Mouse (Mus musculus) hindbrain, embryonic 10.5 days (tissue): ENCODE measurements at regions not wholly inside any gene's neighbourhood (a gene's known extent, or its start where the extent isn't known, plus 50 kb on each side); places are given as distances from the start of the nearest gene placed in this dataset.
A peak's percentile ranks its signal among the peaks of the same experiment; 100 is the strongest.

Source experiments
- DNase-seq: peaks from one replicate; pipeline ENCODE4 v3.0.0-alpha.2; 2017; ENCODE audit warnings: low spot score
- H3K27ac ChIP-seq: fragments of 300-500 bp; sonication (generic); 2 replicates; pipeline ENCODE4 v1.5.1; 2016; ENCODE audit warnings: mild to moderate bottlenecking, moderate library complexity
- H3K27me3 ChIP-seq: fragments of 300-500 bp; sonication (generic); 2 replicates; pipeline ENCODE4 v1.6.1; 2016; ENCODE audit warnings: mild to moderate bottlenecking; ENCODE audit not compliant: poor library complexity, insufficient read depth, severe bottlenecking
- H3K36me3 ChIP-seq: fragments of 300-500 bp; sonication (generic); 2 replicates; pipeline ENCODE4 v1.6.1; 2016; ENCODE audit warnings: mild to moderate bottlenecking, moderate library complexity
- H3K4me1 ChIP-seq: fragments of 300-500 bp; sonication (generic); replicated peaks from 2 replicates; pipeline ENCODE4 v1.6.1; 2016; ENCODE audit warnings: mild to moderate bottlenecking
- H3K4me3 ChIP-seq: fragments of 300-500 bp; sonication (generic); 2 replicates; pipeline ENCODE4 v1.5.1; 2016; ENCODE audit warnings: mild to moderate bottlenecking, moderate library complexity
- H3K9me3 ChIP-seq: fragments of 300-500 bp; sonication (generic); 2 replicates; pipeline ENCODE4 v1.6.1; 2016; ENCODE audit warnings: mild to moderate bottlenecking, moderate library complexity
- WGBS: fragments of 180-500 bp; shearing (Covaris S2); methylation state at CpG from one replicate; pipeline ENCODE4 v1.1.7; 2016; 5-methylcytosine and 5-hydroxymethylcytosine counted together

DNA sequence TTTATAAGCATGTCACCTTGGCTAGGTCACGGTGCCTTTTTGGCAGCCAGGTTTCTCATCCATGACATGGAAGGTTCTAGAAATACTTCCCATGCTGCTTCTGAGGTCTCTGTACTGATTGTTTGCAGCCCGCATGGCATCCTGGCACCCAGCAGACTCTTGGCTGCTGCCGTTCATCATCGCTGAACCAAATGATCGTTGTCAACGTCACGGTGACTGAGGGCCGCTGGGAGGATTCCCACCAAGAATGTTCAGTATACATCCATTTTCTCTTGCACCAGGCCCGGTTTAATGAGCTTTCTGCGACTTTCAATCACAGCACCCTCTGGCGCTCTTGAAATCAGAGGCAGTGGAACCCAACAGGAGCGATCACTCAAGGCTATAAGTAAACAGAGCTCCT is 448.1 kb downstream of the Cdh26 start:
- Histone ChIP-seq H3K9me3 (no peaks in the 10 kb centered on the region), H3K36me3 (no peaks in the 10 kb centered on the region), H3K4me1 (no peaks in the 10 kb centered on the region), H3K27ac (no peak overlapping the region), H3K4me3 (no peak overlapping the region), H3K27me3 (no peaks in the 10 kb centered on the region)
- DNase-seq, result no peak
- 95% methylated on average over 12 of the region's 12 CpGs for WGBS

DNA sequence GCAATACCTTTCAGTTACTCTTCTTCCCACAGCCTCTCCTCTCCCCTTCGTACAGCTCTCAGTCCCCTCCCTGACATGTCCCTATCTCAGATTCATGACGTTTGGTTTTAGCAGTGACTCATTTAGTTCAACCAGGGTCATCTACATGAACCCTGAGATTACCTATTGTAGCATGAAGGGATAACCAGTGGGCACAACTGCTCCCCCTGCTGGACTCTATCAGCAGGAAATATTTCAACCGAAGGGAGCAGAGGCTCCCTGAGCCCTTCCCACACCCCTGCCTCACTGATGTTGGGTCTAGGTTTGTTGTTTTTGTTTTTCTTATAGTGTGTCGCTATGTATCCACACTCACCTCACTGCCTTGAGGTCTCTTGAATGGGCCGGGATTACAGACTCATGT is 455.4 kb downstream of the Cdh26 start:
- Histone ChIP-seq H3K27me3 (no peaks in the 10 kb centered on the region), H3K9me3 (no peaks in the 10 kb centered on the region), H3K27ac (no peak overlapping the region), H3K4me1 (no peaks in the 10 kb centered on the region), H3K36me3 (no peaks in the 10 kb centered on the region), H3K4me3 (no peak overlapping the region)
- DNase-seq, result peak; percentile 22
- 55% methylated on average over 5 of the region's 5 CpGs for WGBS

DNA sequence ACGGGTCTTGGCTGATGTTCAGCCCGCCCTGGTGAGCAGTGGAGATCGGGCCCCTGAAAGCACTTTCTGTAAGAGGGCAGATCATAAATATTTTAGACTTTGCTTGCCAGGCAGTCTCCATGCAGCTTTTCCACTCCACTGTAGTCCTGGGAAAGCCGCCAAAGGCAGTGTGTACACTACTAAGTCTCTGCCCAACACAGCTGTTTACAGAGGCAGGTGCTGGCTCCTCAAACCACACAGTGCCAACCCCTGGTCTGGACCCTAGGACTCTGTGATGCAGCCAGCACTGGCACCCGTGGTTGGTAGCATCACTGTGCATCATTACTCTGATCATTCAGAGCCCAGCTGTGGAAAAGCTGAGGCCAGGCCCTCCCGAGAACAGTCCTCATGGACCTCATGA is 458.4 kb downstream of the Cdh26 start:
- Histone ChIP-seq H3K9me3 (no peaks in the 10 kb centered on the region), H3K27ac (no peak overlapping the region), H3K27me3 (no peaks in the 10 kb centered on the region), H3K4me1 (no peaks in the 10 kb centered on the region), H3K36me3 (no peaks in the 10 kb centered on the region), H3K4me3 (no peak overlapping the region)
- WGBS, result 80% methylated on average over 6 of the region's 6 CpGs
- DNase-seq, result no peak

GRCm38 (mm10) chr2:178902397-178902796 is 472.1 kb downstream of the Cdh26 start:
- Histone ChIP-seq H3K4me1 (no peaks in the 10 kb centered on the region), H3K36me3 (no peaks in the 10 kb centered on the region), H3K9me3 (no peaks in the 10 kb centered on the region), H3K4me3 (no peak overlapping the region), H3K27me3 (no peaks in the 10 kb centered on the region), H3K27ac (no peak overlapping the region)
- no peak for DNase-seq
- 89% methylated on average over 5 of the region's 5 CpGs for WGBS

GRCm38 (mm10) chr2:178909325-178909724 is 479.0 kb downstream of the Cdh26 start:
- no peaks in the 10 kb centered on the region for H3K36me3 ChIP-seq
- WGBS, result 84% methylated on average over 7 of the region's 7 CpGs
- DNase-seq, result no peak
- no peaks in the 10 kb centered on the region for H3K27me3 ChIP-seq
- no peak overlapping the region for H3K4me3 ChIP-seq
- 0 out of 2 replicates have a peak, but pooled peaks cover 3% of the 10 kb centered on the region for H3K4me1 ChIP-seq
- H3K9me3 ChIP-seq, result no peaks in the 10 kb centered on the region
- H3K27ac ChIP-seq, result no peak overlapping the region

- no peaks in the 10 kb centered on the region for H3K36me3 ChIP-seq
- H3K27me3 ChIP-seq, result no peaks in the 10 kb centered on the region
- H3K9me3 ChIP-seq, result no peaks in the 10 kb centered on the region
- peaks cover 8% of the 10 kb centered on the region for H3K4me1 ChIP-seq
- H3K4me3 ChIP-seq, result no peak overlapping the region
- no peak for DNase-seq
- no peak overlapping the region for H3K27ac ChIP-seq
- 74% methylated on average over 3 of the region's 3 CpGs for WGBS
These were observed 481.3 kb downstream of the Cdh26 start for GRCm38 (mm10) chr2:178911646-178912045.

GRCm38 (mm10) chr2:178916316-178917033 is 486.1 kb downstream of the Cdh26 start:
- no peaks in the 10 kb centered on the region for H3K27me3 ChIP-seq
- peak overlapping the region; percentile 50 for H3K27ac ChIP-seq
- H3K4me1 ChIP-seq, result peaks cover 18% of the 10 kb centered on the region
- DNase-seq, result no peak
- no peaks in the 10 kb centered on the region for H3K36me3 ChIP-seq
- 61% methylated on average over 6 of the region's 6 CpGs for WGBS
- H3K9me3 ChIP-seq, result no peaks in the 10 kb centered on the region
- H3K4me3 ChIP-seq, result no peak overlapping the region

GRCm38 (mm10) chr2:178924456-178925115 is 494.3 kb downstream of the Cdh26 start:
- no peaks in the 10 kb centered on the region for H3K27me3 ChIP-seq
- no peak overlapping the region for H3K27ac ChIP-seq
- H3K36me3 ChIP-seq, result no peaks in the 10 kb centered on the region
- WGBS, result 74% methylated on average over 4 of the region's 4 CpGs
- no peak overlapping the region for H3K4me3 ChIP-seq
- DNase-seq, result no peak
- H3K4me1 ChIP-seq, result peaks cover 19% of the 10 kb centered on the region; the same call in 1 of the 2 replicates
- no peaks in the 10 kb centered on the region for H3K9me3 ChIP-seq

DNA sequence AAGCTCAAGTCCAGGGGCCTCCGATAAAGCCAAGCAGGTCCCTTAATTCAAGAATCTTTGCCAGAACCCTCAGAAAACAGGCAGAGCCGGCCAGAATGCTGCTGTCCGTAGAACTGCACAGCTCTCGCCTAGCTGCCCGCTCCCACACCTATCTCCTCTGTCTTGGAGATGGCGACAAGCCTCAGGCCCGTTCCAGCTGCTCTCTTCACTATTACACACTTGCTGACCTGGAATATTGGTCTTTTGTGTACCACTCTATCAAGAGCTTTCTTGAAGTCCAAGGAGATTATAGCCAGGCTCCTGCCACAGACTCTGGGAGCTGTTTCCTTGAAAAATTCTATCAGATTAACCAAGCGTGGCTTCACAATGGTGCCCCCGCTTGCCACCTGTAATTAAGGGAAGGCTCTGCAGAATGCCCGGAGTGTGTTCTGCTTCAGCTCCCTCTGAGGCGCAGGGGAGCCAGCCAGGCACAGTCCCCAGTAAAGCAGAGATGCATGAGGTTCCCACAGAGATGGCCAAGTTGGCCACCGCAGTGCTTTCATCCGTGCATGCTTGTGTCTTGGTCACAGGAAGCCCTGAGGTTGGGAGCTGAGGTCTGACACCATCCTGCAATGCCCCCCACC is 496.8 kb downstream of the Cdh26 start:
- Histone ChIP-seq H3K36me3 (no peaks in the 10 kb centered on the region), H3K4me1 (peaks cover 16% of the 10 kb centered on the region; the same call in 1 of the 2 replicates), H3K4me3 (no peak overlapping the region), H3K27ac (0 out of 2 replicates have a peak overlapping the region, but pooled peaks have one; percentile 25), H3K9me3 (no peaks in the 10 kb centered on the region), H3K27me3 (no peaks in the 10 kb centered on the region)
- 68% methylated on average over 13 of the region's 13 CpGs for WGBS
- DNase-seq, result no peak

DNA sequence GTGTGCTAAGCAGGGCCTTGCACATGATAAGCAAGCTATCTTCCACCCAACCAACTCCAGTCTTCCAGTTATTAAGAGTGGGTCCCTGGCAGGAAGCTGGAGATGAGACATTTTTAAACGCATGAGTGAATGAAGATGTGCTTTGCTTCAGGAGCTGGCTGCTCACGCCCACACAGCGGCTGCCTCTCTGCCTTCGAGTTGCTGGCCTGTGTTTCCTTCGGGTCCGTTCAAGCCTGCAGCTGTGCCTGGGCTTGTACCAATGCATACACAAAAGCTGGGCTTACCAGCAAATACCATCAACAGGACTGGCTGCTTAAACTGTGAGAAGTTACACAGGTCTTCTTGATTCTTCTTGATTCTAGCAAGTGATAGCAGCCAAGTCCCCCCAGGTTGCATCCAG is 498.7 kb downstream of the Cdh26 start:
- 73% methylated on average over 6 of the region's 6 CpGs for WGBS
- DNase-seq, result no peak
- Histone ChIP-seq H3K4me1 (peaks cover 16% of the 10 kb centered on the region; the same call in 1 of the 2 replicates), H3K9me3 (no peaks in the 10 kb centered on the region), H3K4me3 (no peak overlapping the region), H3K27ac (no peak overlapping the region), H3K27me3 (no peaks in the 10 kb centered on the region), H3K36me3 (no peaks in the 10 kb centered on the region)

DNA sequence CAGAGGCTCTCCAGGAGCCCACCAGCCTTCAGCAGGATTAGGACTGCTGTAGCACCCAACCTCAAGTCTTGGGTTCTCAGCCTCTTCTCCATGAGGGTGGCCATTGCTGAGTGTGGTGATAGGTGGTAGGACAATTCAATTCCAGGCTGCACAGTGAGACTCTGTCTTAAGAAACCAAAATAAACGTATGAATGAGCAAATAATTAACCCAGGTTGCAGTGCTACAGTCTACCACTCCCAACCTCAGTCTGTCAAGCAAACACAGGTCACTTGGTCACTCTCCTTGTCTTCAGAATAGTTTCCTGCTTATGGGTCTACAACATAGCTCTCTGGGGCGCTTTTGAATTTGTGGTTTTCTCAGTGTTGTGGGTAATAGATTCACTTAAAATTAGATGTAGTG is 499.8 kb downstream of the Cdh26 start:
- no peak for DNase-seq
- WGBS, result 76% methylated on average over 2 of the region's 2 CpGs
- Histone ChIP-seq H3K27me3 (no peaks in the 10 kb centered on the region), H3K4me1 (peaks cover 16% of the 10 kb centered on the region; the same call in 1 of the 2 replicates), H3K4me3 (no peak overlapping the region), H3K27ac (no peak overlapping the region), H3K36me3 (no peaks in the 10 kb centered on the region), H3K9me3 (no peaks in the 10 kb centered on the region)

DNA sequence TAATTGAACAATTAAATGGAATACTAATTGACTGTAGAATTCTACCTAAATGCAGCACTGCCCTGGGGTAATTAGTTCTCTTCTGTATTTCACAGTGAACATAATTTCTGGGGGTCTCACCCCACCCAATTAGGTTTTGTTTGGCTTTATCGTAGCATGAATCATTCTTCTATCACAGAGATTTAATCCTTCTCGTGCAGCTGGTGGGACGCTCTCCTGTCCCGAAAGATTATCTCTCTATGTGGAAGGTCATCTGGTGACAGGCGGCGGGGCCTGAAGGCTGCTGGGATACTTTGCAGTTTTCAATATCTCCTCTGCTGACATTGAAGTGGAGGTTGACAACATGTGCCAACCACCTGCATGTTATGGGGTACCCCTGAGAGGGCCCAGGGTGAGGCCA is 493.8 kb upstream of the Cdh4 start:
- Histone ChIP-seq H3K4me1 (peaks cover 15% of the 10 kb centered on the region), H3K36me3 (no peaks in the 10 kb centered on the region), H3K27ac (no peak overlapping the region), H3K4me3 (no peak overlapping the region), H3K9me3 (no peaks in the 10 kb centered on the region), H3K27me3 (no peaks in the 10 kb centered on the region)
- WGBS, result 79% methylated on average over 6 of the region's 6 CpGs
- DNase-seq, result no peak

- Histone ChIP-seq H3K4me3 (no peak overlapping the region), H3K9me3 (no peaks in the 10 kb centered on the region), H3K4me1 (peaks cover 15% of the 10 kb centered on the region), H3K27me3 (no peaks in the 10 kb centered on the region), H3K27ac (0 out of 2 replicates have a peak overlapping the region, but pooled peaks have one; percentile 23), H3K36me3 (no peaks in the 10 kb centered on the region)
- no peak for DNase-seq
- 24% methylated on average over 4 of the region's 4 CpGs for WGBS
These were observed 493.1 kb upstream of the Cdh4 start for GRCm38 (mm10) chr2:178949103-178949502.
